Mouse (Mus musculus) ES-E14 (cell line): ENCODE measurements at regions not wholly inside any gene's neighbourhood (a gene's known extent, or its start where the extent isn't known, plus 50 kb on each side); places are given as distances from the start of the nearest gene placed in this dataset.

Source experiments
- CHD2 ChIP-seq: IDR thresholded peaks from 2 replicates; pipeline ENCODE4 v1.6.1; 2014; ENCODE audit warnings: mild to moderate bottlenecking, low read depth, low read length, inconsistent platforms
- HCFC1 ChIP-seq: IDR thresholded peaks from 2 replicates; pipeline ENCODE4 v1.6.1; 2012; ENCODE audit warnings: low read length, inconsistent platforms, borderline replicate concordance; ENCODE audit not compliant: insufficient read depth
- MAFK ChIP-seq: IDR thresholded peaks from 2 replicates; pipeline ENCODE4 v1.6.1; 2014; ENCODE audit warnings: mild to moderate bottlenecking, low read depth, low read length, inconsistent platforms; ENCODE audit not compliant: insufficient read depth
- ZNF384 ChIP-seq: IDR thresholded peaks from 2 replicates; pipeline ENCODE4 v1.6.1; 2012; ENCODE audit warnings: low read depth, low read length, inconsistent platforms

- TF ChIP-seq MAFK (no peak), ZNF384 (no peak), CHD2 (no peak), HCFC1 (no peak)
Observed at GRCm38 (mm10) chr7:129068137-129068536, 188.7 kb upstream of the Plpp4 start.
